Mouse (Mus musculus) G1E (cell line): ENCODE results near the gene Trim69. TPM values are rescaled to one million over a fixed set of nuclear protein-coding genes. Genes with fewer than 3 reads are reported as not detected.

Source experiments
- ATAC-seq: 2 replicates; pipeline ENCODE4 v1.8.0; 2016; ENCODE audit warnings: mild to moderate bottlenecking; ENCODE audit not compliant: insufficient number of reproducible peaks, poor library complexity, low FRiP score, severe bottlenecking; ENCODE audit errors: extremely low read depth
- DNase-seq: peaks from one replicate; pipeline ENCODE4 v3.0.0; 2012; ENCODE audit warnings: low spot score
- H3K27me3 ChIP-seq: 2 replicates; pipeline ENCODE4 v1.6.1; 2012; ENCODE audit warnings: mild to moderate bottlenecking, low read length, inconsistent platforms; ENCODE audit not compliant: insufficient read depth
- H3K36me3 ChIP-seq: replicated peaks from 2 replicates; pipeline ENCODE3; 2012; ENCODE audit warnings: mild to moderate bottlenecking, inconsistent platforms
- H3K4me1 ChIP-seq: 2 replicates; pipeline ENCODE4 v1.6.1; 2012; ENCODE audit warnings: low read depth, low read length, inconsistent platforms, mixed read lengths; ENCODE audit not compliant: insufficient read depth
- H3K4me3 ChIP-seq: 2 replicates; pipeline ENCODE4 v1.5.1; 2012; ENCODE audit warnings: low read depth, mild to moderate bottlenecking, inconsistent platforms, low read length, moderate library complexity, mixed read lengths
- H3K9me3 ChIP-seq: replicated peaks from 2 replicates; pipeline ENCODE4 v1.6.1; 2012; ENCODE audit warnings: inconsistent platforms
- CTCF ChIP-seq: IDR thresholded peaks from 2 replicates; pipeline ENCODE4 v1.5.1; 2012; ENCODE audit warnings: low read depth, low read length, inconsistent platforms, mixed read lengths
- GATA1 ChIP-seq: IDR thresholded peaks from 2 replicates; pipeline ENCODE4 v1.6.1; 2012; ENCODE audit warnings: borderline replicate concordance, low read length, inconsistent platforms, mixed read lengths
- GATA2 ChIP-seq: IDR thresholded peaks from 2 replicates; pipeline ENCODE4 v1.6.1; 2012; ENCODE audit warnings: low read depth, low read length, inconsistent platforms, borderline replicate concordance
- POLR2AphosphoS5 ChIP-seq: IDR thresholded peaks from 2 replicates; pipeline ENCODE4 v1.6.1; 2012; ENCODE audit warnings: low read depth, low read length, inconsistent platforms; ENCODE audit not compliant: insufficient replicate concordance
- TAL1 ChIP-seq: conservative IDR thresholded peaks from 2 replicates; pipeline ENCODE4 v1.6.1; 2012; ENCODE audit warnings: low read depth, low read length, inconsistent platforms, mixed read lengths
- polyA plus RNA-seq: library from polyadenylated mRNA; stranded (reverse); fragments of >175 nt; gene quantifications from 2 replicates; pipeline ENCODE4 v1.2.3, GENCODE M21; 2012
- total RNA-seq, 2 experiments: library from RNA; stranded (forward) in 1 of 2; stranded (reverse) in 1 of 2; fragments of 200-1000 nt in 1 of 2; fragments of >200 nt in 1 of 2; fragmentation: Nextera tagmentation in 1 of 2; gene quantifications; 2 replicates each; pipeline ENCODE4 v1.2.3; 2014 to 2017

The Trim69 gene
- total and polyA plus RNA-seq, 3 experiments, result not detected

- Histone ChIP-seq H3K9me3 (no peaks in the 10 kb centered on the region), H3K36me3 (peaks cover 49% of the 10 kb centered on the region), H3K27me3 (no peaks in the 10 kb centered on the region), H3K4me3 (no peak overlapping the region), H3K4me1 (peaks cover 42% of the 10 kb centered on the region)
- no peak for ATAC-seq
- TF ChIP-seq POLR2AphosphoS5 (no peak), GATA2 (no peak), TAL1 (no peak), GATA1 (no peak), CTCF (no peak)
- DNase-seq, result no peak
Observed at GRCm38 (mm10) chr2:122156051-122156700, 4.3 kb upstream of the Trim69 start.

- DNase-seq, result no peak
- ATAC-seq, result no peak
- TF ChIP-seq GATA2 (no peak), POLR2AphosphoS5 (no peak), GATA1 (no peak), TAL1 (no peak), CTCF (no peak)
- no peaks in the 10 kb centered on the region for H3K9me3 ChIP-seq
- H3K4me1 ChIP-seq, result peaks cover 30% of the 10 kb centered on the region
- no peak overlapping the region for H3K4me3 ChIP-seq
- H3K36me3 ChIP-seq, result peaks cover 36% of the 10 kb centered on the region
- H3K27me3 ChIP-seq, result peaks cover 4% of the 10 kb centered on the region; the same call in 1 of the 2 replicates
Observed at GRCm38 (mm10) chr2:122157561-122157960, 2.9 kb upstream of the Trim69 start.

- peaks cover 28% of the 10 kb centered on the region for H3K36me3 ChIP-seq
- H3K9me3 ChIP-seq, result no peaks in the 10 kb centered on the region
- DNase-seq, result no peak
- peaks cover 4% of the 10 kb centered on the region; the same call in 1 of the 2 replicates for H3K27me3 ChIP-seq
- peaks cover 23% of the 10 kb centered on the region for H3K4me1 ChIP-seq
- no peak overlapping the region for H3K4me3 ChIP-seq
- TF ChIP-seq POLR2AphosphoS5 (no peak), CTCF (no peak), GATA2 (no peak), GATA1 (no peak), TAL1 (no peak)
- no peak for ATAC-seq
Observed at GRCm38 (mm10) chr2:122158362-122158802, 2.1 kb upstream of the Trim69 start.

GRCm38 (mm10) chr2:122159667-122160066 lies 833 bp upstream of the Trim69 start:
- ATAC-seq (no peak), DNase-seq (no peak)
- Histone ChIP-seq H3K36me3 (peaks cover 17% of the 10 kb centered on the region), H3K27me3 (peaks cover 4% of the 10 kb centered on the region; the same call in 1 of the 2 replicates), H3K4me1 (peaks cover 22% of the 10 kb centered on the region), H3K9me3 (no peaks in the 10 kb centered on the region), H3K4me3 (no peak overlapping the region)
- TF ChIP-seq POLR2AphosphoS5 (no peak), TAL1 (no peak), GATA2 (no peak), CTCF (no peak), GATA1 (no peak)

- no peak overlapping the region for H3K4me3 ChIP-seq
- no peak for DNase-seq
- H3K4me1 ChIP-seq, result peaks cover 6% of the 10 kb centered on the region
Observed at GRCm38 (mm10) chr2:122161542-122161941, 1.0 kb downstream of the Trim69 start.

GRCm38 (mm10) chr2:122162529-122162928 lies 2.0 kb downstream of the Trim69 start:
- no peaks in the 10 kb centered on the region for H3K36me3 ChIP-seq
- ATAC-seq (no peak), DNase-seq (no peak)
- no peak for TF ChIP-seq GATA1
- TF ChIP-seq POLR2AphosphoS5, result no peak
- no peak for TF ChIP-seq CTCF
- no peak overlapping the region for H3K4me3 ChIP-seq
- H3K27me3 ChIP-seq, result peaks cover 6% of the 10 kb centered on the region
- H3K9me3 ChIP-seq, result no peaks in the 10 kb centered on the region
- H3K4me1 ChIP-seq, result peaks cover 6% of the 10 kb centered on the region; the same call in 1 of the 2 replicates

More at GRCm38 (mm10) chr2:122161542-122161941, 1.0 kb downstream of the Trim69 start:
- TF ChIP-seq GATA1 (no peak), POLR2AphosphoS5 (no peak), CTCF (no peak), GATA2 (no peak), TAL1 (no peak)
- Histone ChIP-seq H3K9me3 (no peaks in the 10 kb centered on the region), H3K27me3 (peaks cover 6% of the 10 kb centered on the region), H3K36me3 (peaks cover under 1% of the 10 kb centered on the region)
- ATAC-seq, result no peak
